Mouse (Mus musculus) erythroblast, embryonic 14.5 days (primary cell): ENCODE data around the gene Krt7.

Source experiments
- GATA1 ChIP-seq: IDR thresholded peaks from 2 replicates; pipeline ENCODE4 v1.6.1; 2012; ENCODE audit warnings: low read length, inconsistent platforms, mixed read lengths
- TAL1 ChIP-seq: IDR thresholded peaks from 3 replicates; pipeline ENCODE4 v1.6.1; 2012; ENCODE audit warnings: low read length, inconsistent platforms, mixed read lengths

DNA sequence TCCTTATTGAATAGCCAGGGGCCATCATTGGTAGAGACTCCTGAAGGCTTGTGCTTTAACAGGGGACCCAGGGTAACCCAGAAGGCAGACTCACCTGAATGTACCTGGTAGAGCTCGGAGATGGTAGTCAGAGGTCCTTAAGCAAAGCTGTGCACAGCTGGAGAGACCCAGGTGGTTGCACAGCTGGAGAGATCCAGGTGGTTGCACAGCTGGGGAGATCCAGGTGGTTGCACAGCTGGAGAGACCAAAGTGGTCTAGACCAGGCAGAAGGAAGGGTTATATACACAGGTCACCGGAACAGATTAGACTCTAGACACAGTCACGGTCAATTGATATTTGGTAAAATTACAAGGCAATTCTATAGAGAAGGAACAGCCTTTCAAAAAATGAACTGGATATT, 13.9 kb upstream of the Krt7 start:
- TF ChIP-seq GATA1 (no peak), TAL1 (no peak)
